Mouse (Mus musculus): ENCODE results near the gene 5830411N06Rik.

- no peak for TF ChIP-seq RCOR1 (conservative IDR thresholded peaks at IDR 0.05; ENCODE audit: low read depth, low read length)
- no peak for TF ChIP-seq POLR2A (IDR thresholded peaks at IDR 0.05; ENCODE audit: low read depth, low read length)
- TF ChIP-seq CTCF (conservative IDR thresholded peaks at IDR 0.05 in 1 of 2, IDR thresholded peaks at IDR 0.05 in 1 of 2; ENCODE audit: low read depth in 2 of 2, low read length in 2 of 2), result no peak
- no peak for TF ChIP-seq TBP (conservative IDR thresholded peaks at IDR 0.05; ENCODE audit: low read depth, low read length)
- no peak for TF ChIP-seq USF1 (IDR thresholded peaks at IDR 0.05; ENCODE audit: low read depth, low read length)
- no peak for TF ChIP-seq SMC3 (IDR thresholded peaks at IDR 0.05; ENCODE audit: low read depth, low read length)
- TF ChIP-seq CHD2 (IDR thresholded peaks at IDR 0.05; ENCODE audit: low read length), result no peak
- TF ChIP-seq EP300 (IDR thresholded peaks at IDR 0.05; ENCODE audit: low read length), result no peak
- no peak for TF ChIP-seq JUND (conservative IDR thresholded peaks at IDR 0.05; ENCODE audit: low read depth, low read length)
- TF ChIP-seq PAX5 (IDR thresholded peaks at IDR 0.05; ENCODE audit: low read length), result no peak
- no peak for TF ChIP-seq ELF1 (IDR thresholded peaks at IDR 0.05; ENCODE audit: low read depth, low read length)
- TF ChIP-seq KAT2A (IDR thresholded peaks at IDR 0.05; ENCODE audit: insufficient replicate concordance, low read length), result no peak
- TF ChIP-seq TCF12 (IDR thresholded peaks at IDR 0.05; ENCODE audit: low read depth, low read length), result no peak
- no peak for TF ChIP-seq CHD1 (IDR thresholded peaks at IDR 0.05; ENCODE audit: low read depth, low read length)
These were observed 82.8 kb downstream of the 5830411N06Rik start for GRCm38 (mm10) chr7:140329766-140330304.
